Mouse (Mus musculus): ENCODE data around the gene Mepce.

Gene Mepce

DNA sequence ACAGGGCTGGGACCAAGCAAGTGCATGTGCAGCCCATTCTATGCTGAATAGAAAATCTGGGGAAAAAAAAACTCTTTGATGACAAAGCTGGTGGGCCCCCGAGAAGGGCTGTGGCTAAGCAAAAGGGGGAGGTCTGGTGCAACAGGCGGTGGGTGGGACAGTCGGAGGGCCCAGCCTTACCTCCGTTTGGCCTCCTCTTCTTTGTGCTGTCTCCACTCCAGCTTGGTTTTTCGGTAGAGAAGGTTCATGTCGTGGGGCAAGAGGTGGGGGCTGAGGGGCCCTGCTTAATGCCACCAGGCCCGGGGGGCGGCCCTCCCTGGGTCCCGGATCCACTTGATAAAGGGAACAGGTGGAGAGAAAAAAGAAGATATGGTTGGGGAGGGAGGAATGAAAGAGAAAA is 48.0 kb downstream of the Mepce start:
- ChIA-PET CTCF (interaction anchor here in 1 of 4 experiments (1.0 kb wide), 1 partner anchor 15 kb away, joined by 3 read pairs; no protein-coding TSS in a partner anchor), POLR2A (interaction anchor here in 1 of 4 experiments (1.4 kb wide), 1 partner anchor 108 kb away, joined by 6 read pairs; no protein-coding TSS in a partner anchor)

DNA sequence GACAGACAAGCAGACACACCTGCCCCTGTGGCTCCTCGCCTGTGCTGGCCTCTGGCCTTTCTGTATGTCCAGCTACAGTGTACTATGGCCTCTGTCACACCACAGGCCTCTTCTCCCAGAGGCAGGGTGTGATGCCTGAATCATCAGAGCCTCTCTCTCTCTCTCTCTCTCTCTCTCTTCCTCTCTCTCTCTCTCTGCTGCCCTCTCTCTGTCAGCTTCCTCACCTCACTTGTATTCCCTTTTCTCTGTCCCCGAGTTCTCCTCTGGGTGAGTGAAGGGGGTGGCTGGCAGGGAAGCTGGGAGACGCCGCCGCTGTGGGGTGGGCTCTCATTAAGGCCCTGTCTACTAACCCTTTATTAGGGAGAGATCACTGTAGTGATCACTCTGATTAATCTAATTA is 48.9 kb downstream of the Mepce start:
- CTCF ChIA-PET: interaction anchor here in 1 of 4 experiments (1.4 kb wide), 1 partner anchor 86 kb away, joined by 3 read pairs; no protein-coding TSS in a partner anchor
- POLR2A ChIA-PET: interaction anchor here in 1 of 4 experiments (0.6 kb wide), 1 partner anchor 748 kb away, joined by 3 read pairs; no protein-coding TSS in a partner anchor

DNA sequence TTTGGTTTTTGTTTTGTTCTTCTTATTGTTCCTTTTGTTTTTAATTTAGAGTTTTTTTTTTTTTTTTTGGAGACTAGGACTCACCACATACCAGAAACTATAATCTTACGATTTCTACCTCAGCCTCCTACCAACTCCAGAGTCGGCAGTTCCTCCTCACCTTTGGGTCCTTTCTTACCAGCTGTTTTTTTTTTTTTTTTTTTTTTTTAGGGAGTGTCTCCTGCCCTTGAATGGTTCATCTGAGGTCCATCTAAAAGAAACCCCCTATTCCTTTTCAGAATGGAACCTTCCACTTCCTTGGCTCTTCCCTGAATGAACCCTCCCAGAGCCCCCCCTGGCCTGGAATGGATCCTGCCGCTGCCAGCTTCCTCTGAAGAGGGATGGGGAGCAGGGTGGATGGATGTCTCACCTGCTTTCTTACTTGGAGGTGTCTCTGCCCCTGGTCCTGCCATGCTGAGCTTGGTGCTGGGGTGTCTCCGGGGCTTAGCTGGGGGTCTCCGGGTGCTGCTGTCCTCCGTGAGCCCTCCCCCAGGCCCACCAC is 50.0 kb downstream of the Mepce start:
- POLR2A ChIA-PET: interaction anchor here in 2 of 4 experiments (0.6 to 2.4 kb wide), 4 partner anchors 16 to 757 kb away, joined by 3 to 10 read pairs (median 6); no protein-coding TSS in a partner anchor
- CTCF ChIA-PET: interaction anchor here in 2 of 4 experiments (0.6 to 1.4 kb wide), 6 partner anchors 41 to 1594 kb away, joined by 3 to 7 read pairs (median 3); no protein-coding TSS in a partner anchor

DNA sequence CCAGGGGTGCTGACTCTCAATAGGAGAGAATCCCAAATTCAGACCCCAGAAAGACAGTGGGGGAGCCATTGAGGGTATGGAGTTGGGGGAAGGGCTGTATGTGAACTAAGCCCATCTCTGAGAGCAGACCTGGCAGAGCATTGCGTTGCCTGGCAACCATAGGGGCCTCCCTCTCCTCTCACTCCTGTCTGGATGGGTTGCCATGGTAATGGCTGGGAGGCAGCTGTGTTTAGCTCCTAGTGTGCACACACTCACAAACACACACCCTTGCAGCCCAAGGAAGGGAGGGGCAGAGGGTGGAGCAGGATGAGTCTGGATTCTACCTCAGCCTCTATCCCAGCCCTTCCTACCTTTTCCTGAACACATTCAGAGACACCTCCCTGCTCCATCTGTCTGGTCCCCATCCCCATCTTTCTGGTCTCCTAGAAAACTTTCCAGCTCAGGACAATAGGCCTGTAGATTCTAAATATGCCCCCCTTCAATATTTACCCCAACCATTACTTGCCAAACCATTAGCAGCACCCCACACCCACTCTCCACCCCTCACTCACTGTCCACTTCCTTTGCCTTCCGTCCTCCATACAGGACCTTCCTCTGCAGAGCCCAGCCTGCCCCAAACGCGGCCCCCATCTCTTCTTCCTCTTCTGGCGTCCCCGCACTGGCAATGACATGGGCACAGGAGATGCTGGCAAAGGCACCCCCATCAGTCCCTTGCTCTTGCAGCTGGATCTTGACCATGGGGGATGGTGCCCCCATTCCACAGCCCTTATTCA is 53.0 kb downstream of the Mepce start:
- POLR2A ChIA-PET: interaction anchor here in 2 of 4 experiments (0.7 to 1.7 kb wide), 4 partner anchors 11 to 52 kb away, joined by 3 to 4 read pairs (median 4); partner anchors contain the start of genes Agfg2 (in 1 of the 2) and Tsc22d4 (in 1 of the 2)
- CTCF ChIA-PET: interaction anchor here in 1 of 4 experiments (1.5 kb wide), 1 partner anchor 25 kb away, joined by 4 read pairs; no protein-coding TSS in a partner anchor

DNA sequence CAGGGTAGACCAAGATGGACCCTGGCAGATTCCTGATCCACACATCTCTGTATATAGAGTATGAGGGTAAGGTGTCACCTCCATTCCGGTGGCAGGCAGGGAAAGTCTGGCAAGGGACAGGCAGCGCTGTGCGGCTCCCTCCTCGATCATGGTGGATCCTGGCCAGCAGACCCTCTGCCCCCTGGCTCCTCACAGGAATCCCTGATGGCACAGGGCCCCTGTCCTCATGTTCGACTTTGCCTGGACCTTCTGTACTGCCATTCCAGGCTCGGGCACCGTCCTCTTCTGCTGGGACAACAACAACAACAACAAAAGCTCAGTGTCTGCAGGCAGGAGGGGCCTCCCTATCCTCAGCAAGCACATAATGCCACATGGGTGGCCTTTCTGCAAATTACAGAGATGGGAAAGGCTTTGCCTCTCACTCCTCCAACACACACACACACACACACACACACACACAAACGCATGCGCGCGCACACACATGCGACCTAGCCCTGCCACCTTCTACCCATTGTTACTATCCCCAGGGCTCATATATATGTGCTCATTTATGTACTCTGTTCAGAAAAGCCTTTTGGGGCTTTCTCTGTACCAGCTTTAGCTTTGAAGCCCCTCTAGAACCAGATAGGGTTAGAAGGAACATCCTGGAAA is 53.7 kb downstream of the Mepce start:
- ChIA-PET POLR2A (interaction anchor here in 1 of 4 experiments (1.0 to 1.6 kb wide), 2 partner anchors 16 to 49 kb away, joined by 3 to 4 read pairs; partner anchors contain the start of gene Agfg2), CTCF (interaction anchor here in 1 of 4 experiments (1.5 kb wide), 1 partner anchor 26 kb away, joined by 4 read pairs; no protein-coding TSS in a partner anchor)

Measured in embryonic stem cell, embryonic (primary cell).